In genomic region chr8:69796721-69797345, GRCm38 (mm10) we compare ENCODE assay signal across 21 mouse cellular contexts. TPM values are rescaled to one million over a fixed set of nuclear protein-coding genes. Genes with fewer than 3 reads are reported as not detected.
A peak's percentile ranks its signal among the peaks of the same experiment; 100 is the strongest.
DNase-seq lines count a peak whose midpoint lies in the region; ATAC-seq lines count a peak whose summit lies in the region.
"Had no signal": no experiment of that assay in that cellular context is flagged by ENCODE, and none has a peak within 500 bp of the region (broad histone marks: within the 10 kb centered on the region; RNA-seq: fewer than 3 reads in every experiment).

No protein-coding gene starts in this region.

- ATAC-seq in kidney, embryonic 15.5 days (replicated peaks; ENCODE audit: low FRiP score): no peak
- ATAC-seq: CD4-positive, CD25-positive, alpha-beta regulatory T cell, adult 4 months; forebrain, embryonic 16.5 days had no signal

- H3K9me3 ChIP-seq in kidney, embryonic 15.5 days (replicated peaks): no peaks in the 10 kb centered on the region
- H3K9me3 ChIP-seq: embryonic facial prominence, embryonic 13.5 days; forebrain, embryonic 12.5 days; G1E; heart, embryonic 13.5 days; hindbrain, embryonic 12.5 days had no signal

- H3K27ac ChIP-seq in kidney, embryonic 15.5 days: no peak overlapping the region
- H3K27ac ChIP-seq: embryonic facial prominence, embryonic 13.5 days; forebrain, embryonic 12.5 days; heart, embryonic 13.5 days; hindbrain, embryonic 12.5 days had no signal

- no peak overlapping the region for H3K4me2 ChIP-seq in kidney, embryonic 15.5 days
- H3K4me2 ChIP-seq: embryonic facial prominence, embryonic 13.5 days; forebrain, embryonic 12.5 days; heart, embryonic 13.5 days; hindbrain, embryonic 12.5 days had no signal

- H3K4me3 ChIP-seq in kidney, embryonic 15.5 days (replicated peaks): no peak overlapping the region
- H3K4me3 ChIP-seq: embryonic facial prominence, embryonic 13.5 days; forebrain, embryonic 12.5 days; heart, embryonic 13.5 days; hindbrain, embryonic 12.5 days had no signal

- WGBS in kidney, embryonic 15.5 days: 95% methylated on average over 16 of the region's 16 CpGs

- peak; percentile 1 to 16 for DNase-seq in adrenal gland, adult 18-20 months (ENCODE audit: low spot score in 2 of 2)
- DNase-seq in adrenal gland, adult 8-10 months: no peak
- peak; percentile 3 for DNase-seq in kidney, postnatal 10 days
- peak; percentile 10 to 54 for DNase-seq in spleen, postnatal 4 days (ENCODE audit: low spot score in 2 of 2)
- no peak for DNase-seq in spleen, postnatal 14 days (ENCODE audit: low spot score in 2 of 2)
- DNase-seq in urinary bladder, postnatal 10 days (ENCODE audit: low spot score): peak; percentile 6
- no peak for DNase-seq in urinary bladder, adult 2 months (ENCODE audit: low spot score)
- DNase-seq: adrenal gland, postnatal 14 days; B cell, adult 2 months; cerebellum, adult 11-12 months; cerebellum, adult 9-11 months; cerebellum, postnatal 36 days; gastrocnemius, postnatal 14 days had no signal

- peaks cover 87% of the 10 kb centered on the region for H3K36me3 ChIP-seq in kidney, embryonic 15.5 days

- H3K27me3 ChIP-seq in kidney, embryonic 15.5 days: no peaks in the 10 kb centered on the region
- H3K27me3 ChIP-seq: embryonic facial prominence, embryonic 13.5 days; forebrain, embryonic 12.5 days; heart, embryonic 13.5 days; hindbrain, embryonic 12.5 days had no signal

- H3K4me1 ChIP-seq in kidney, embryonic 15.5 days: peaks cover 18% of the 10 kb centered on the region

- H3K9ac ChIP-seq in kidney, embryonic 15.5 days: no peak overlapping the region
- H3K9ac ChIP-seq: embryonic facial prominence, embryonic 13.5 days; forebrain, embryonic 12.5 days; heart, embryonic 13.5 days; hindbrain, embryonic 12.5 days had no signal

RNA-seq across cellular contexts. Expression of gene Zfp866, which starts 5.9 kb away (rescaled TPM):
- 10 to 100 TPM; 20.1 to 24.1 TPM for total RNA-seq in adrenal gland, adult 18-20 months (2021)
- 10 to 100 TPM; 22.8 to 34.3 (median 28.7) TPM for total RNA-seq in adrenal gland, adult 8-10 months (2022)
- polyA plus RNA-seq in kidney, embryonic 15.5 days (2015; fragmentation: Nextera tagmentation; extraction: Ambion mirVana): 29.8 and 30.1 TPM in 2 replicates
- polyA plus RNA-seq in urinary bladder, adult 2 months (2012; rRNA removed): 17.7 and 21.1 TPM in 2 replicates

RNA-seq across cellular contexts. Expression of gene Atp13a1, which starts 5.9 kb away (rescaled TPM):
- total RNA-seq in adrenal gland, adult 18-20 months (2021): 10 to 100 TPM; 34.0 to 42.8 TPM
- 10 to 100 TPM; 38.4 to 44.3 (median 40.4) TPM for total RNA-seq in adrenal gland, adult 8-10 months (2022)
- polyA plus RNA-seq in kidney, embryonic 15.5 days (2015; fragmentation: Nextera tagmentation; extraction: Ambion mirVana): 47.9 and 54.3 TPM in 2 replicates
- polyA plus RNA-seq in urinary bladder, adult 2 months (2012; rRNA removed): 39.5 and 43.8 TPM in 2 replicates

RNA-seq across cellular contexts. Expression of gene Gmip, which starts 11.6 kb away (rescaled TPM):
- 10 to 100 TPM in 1 of 2 experiments, 1 to 10 TPM in 1; 8.3 to 10.6 TPM for total RNA-seq in adrenal gland, adult 18-20 months (2021)
- 10 to 100 TPM; 14.3 to 23.7 (median 18.9) TPM for total RNA-seq in adrenal gland, adult 8-10 months (2022)
- 9.5 and 10.1 TPM in 2 replicates for polyA plus RNA-seq in kidney, embryonic 15.5 days (2015; fragmentation: Nextera tagmentation; extraction: Ambion mirVana)
- polyA plus RNA-seq in urinary bladder, adult 2 months (2012; rRNA removed): 19.5 and 20.3 TPM in 2 replicates

RNA-seq across cellular contexts. Expression of gene Gm20422, which starts 22.1 kb away (rescaled TPM):
- under 1 TPM in 1 of 2 experiments, not detected in 1; 0.64 TPM for total RNA-seq in adrenal gland, adult 18-20 months (2021)
- total RNA-seq in adrenal gland, adult 8-10 months (2022): 1 to 10 TPM in 3 of 4 experiments, under 1 TPM in 1; 0.52 to 3.2 (median 2.6) TPM
- polyA plus RNA-seq in kidney, embryonic 15.5 days (2015; fragmentation: Nextera tagmentation; extraction: Ambion mirVana): 1.8 TPM in 1 of 2 replicates, not detected in the other
- 0.11 TPM in 1 of 2 replicates, not detected in the other for polyA plus RNA-seq in urinary bladder, adult 2 months (2012; rRNA removed)
- polyA plus RNA-seq: embryonic facial prominence, embryonic 13.5 days; hindbrain, embryonic 12.5 days had no signal

RNA-seq across cellular contexts. Expression of gene Lpar2, which starts 25.4 kb away (rescaled TPM):
- total RNA-seq in adrenal gland, adult 18-20 months (2021): 1 to 10 TPM; 1.8 to 2.0 TPM
- 1 to 10 TPM; 2.4 to 4.8 (median 3.6) TPM for total RNA-seq in adrenal gland, adult 8-10 months (2022)
- polyA plus RNA-seq in kidney, embryonic 15.5 days (2015; fragmentation: Nextera tagmentation; extraction: Ambion mirVana): 0.62 and 0.84 TPM in 2 replicates
- polyA plus RNA-seq in urinary bladder, adult 2 months (2012; rRNA removed): 1.7 and 1.8 TPM in 2 replicates

Comparison
In these comparisons a context has a peak if more than half of its experiments do, and no peak if none do; other contexts are left out.
1. DNase-seq: peak in adrenal gland, adult 18-20 months (2 of 2), kidney, postnatal 10 days (single experiment), spleen, postnatal 4 days (2 of 2) and urinary bladder, postnatal 10 days (single experiment); none in adrenal gland, adult 8-10 months (single experiment), spleen, postnatal 14 days (0 of 2) and urinary bladder, adult 2 months (single experiment).